Mouse (Mus musculus) spleen, adult 2 months (tissue): ENCODE measurements around the gene Rab40c. TPM values are rescaled to one million over a fixed set of nuclear protein-coding genes. Genes with fewer than 3 reads are reported as not detected.

Experiments used
- DNase-seq, 2 experiments: peaks; one replicate each; pipeline versions ENCODE4 v3.0.0 to v3.0.0-alpha.2; 2012 to 2021; ENCODE audit warnings: low spot score in 2 of 2, low read depth in 1 of 2
- H3K27ac ChIP-seq: fragments of 200-500 bp; 2 replicates; pipeline ENCODE4 v1.5.1; 2012; ENCODE audit warnings: low read length, inconsistent platforms; ENCODE audit not compliant: insufficient read depth
- H3K27me3 ChIP-seq: fragments of 200-500 bp; 2 replicates; pipeline ENCODE4 v1.6.1; 2012; ENCODE audit warnings: mild to moderate bottlenecking, moderate library complexity, low read length, inconsistent platforms; ENCODE audit not compliant: control insufficient read depth, insufficient read depth
- H3K36me3 ChIP-seq: fragments of 200-500 bp; 2 replicates; pipeline ENCODE4 v1.6.1; 2012; ENCODE audit warnings: mild to moderate bottlenecking, low read length, inconsistent platforms; ENCODE audit not compliant: control insufficient read depth, insufficient read depth
- H3K4me1 ChIP-seq: fragments of 200-500 bp; 2 replicates; pipeline ENCODE4 v1.6.1; 2011; ENCODE audit warnings: inconsistent platforms; ENCODE audit not compliant: control insufficient read depth, insufficient read depth, insufficient read length
- H3K4me3 ChIP-seq: fragments of 200-500 bp; 2 replicates; pipeline ENCODE4 v1.5.1; 2011; ENCODE audit warnings: mild to moderate bottlenecking, inconsistent platforms; ENCODE audit not compliant: insufficient read depth, insufficient read length; ENCODE audit errors: extremely low read depth
- CTCF ChIP-seq: fragments of 200-500 bp; IDR thresholded peaks from 2 replicates; pipeline ENCODE4 v1.5.1; 2011; ENCODE audit warnings: mild to moderate bottlenecking, inconsistent platforms; ENCODE audit not compliant: insufficient read depth, insufficient read length, insufficient replicate concordance; ENCODE audit errors: extremely low read depth
- POLR2A ChIP-seq: fragments of 200-500 bp; IDR thresholded peaks from 2 replicates; pipeline ENCODE4 v1.6.1; 2011; ENCODE audit warnings: low read depth, low read length, inconsistent platforms
- WGBS: fragments of 180-500 bp; shearing (Covaris S2); methylation state at CpG from one replicate; pipeline ENCODE4 v1.1.7; 2018; 5-methylcytosine and 5-hydroxymethylcytosine counted together
- polyA plus RNA-seq: library from polyadenylated mRNA; depleted of rRNA; stranded (reverse); fragments of >200 nt; gene quantifications from 2 replicates; pipeline ENCODE4 v1.2.3, GENCODE M21; 2012

Gene Rab40c
- polyA plus RNA-seq, 1 experiment, result 31.6 TPM

DNA sequence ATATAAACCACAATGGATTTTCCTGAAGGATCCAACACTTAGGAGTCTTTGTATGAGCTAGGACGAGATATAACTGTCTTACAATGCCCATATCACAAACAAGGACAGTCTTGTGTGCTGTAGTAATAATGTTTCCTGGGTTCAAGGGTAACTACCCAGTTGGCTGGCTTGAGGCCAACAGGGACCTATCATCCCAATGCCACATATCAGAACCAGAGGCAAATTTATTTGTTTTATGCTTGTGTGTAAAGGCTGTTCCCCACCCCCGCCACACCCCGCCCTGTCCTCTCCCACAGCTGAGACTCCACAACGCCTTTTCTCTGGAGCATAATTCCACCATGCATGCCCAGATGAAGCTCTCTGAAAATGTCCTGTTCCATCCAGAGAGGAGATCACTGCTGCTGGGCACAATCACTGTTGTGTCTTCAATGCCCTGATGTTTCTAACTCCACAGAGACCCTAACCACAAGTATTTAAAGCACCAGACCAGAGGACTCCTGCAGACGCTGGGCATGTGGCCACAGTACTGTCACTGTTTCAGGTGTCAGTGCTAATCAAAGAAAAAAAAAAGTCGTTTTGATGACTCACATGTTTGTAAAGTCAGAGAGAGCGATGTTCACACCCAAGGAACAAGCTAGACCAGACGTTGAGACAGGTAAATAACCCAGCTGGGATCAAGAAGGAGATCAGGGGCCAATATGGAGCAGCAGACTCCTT lies 2.4 kb downstream of the Rab40c start:
- WGBS, result 78% methylated on average over 8 of the region's 8 CpGs

GRCm38 (mm10) chr17:25914295-25914694 lies 5.2 kb downstream of the Rab40c start:
- H3K27me3 ChIP-seq, result no peaks in the 10 kb centered on the region
- H3K4me3 ChIP-seq, result no peak overlapping the region
- 68% methylated on average over 4 of the region's 4 CpGs for WGBS
- H3K36me3 ChIP-seq, result no peaks in the 10 kb centered on the region
- DNase-seq, result no peak
- H3K27ac ChIP-seq, result no peak overlapping the region
- H3K4me1 ChIP-seq, result peaks cover 21% of the 10 kb centered on the region; the same call in 1 of the 2 replicates
- TF ChIP-seq POLR2A (no peak), CTCF (no peak)

More for the DNA sequence above, 2.4 kb downstream of the Rab40c start:
- H3K36me3 ChIP-seq, result no peaks in the 10 kb centered on the region
- peaks cover 21% of the 10 kb centered on the region; the same call in 1 of the 2 replicates for H3K4me1 ChIP-seq
- no peaks in the 10 kb centered on the region for H3K27me3 ChIP-seq
- no peak for DNase-seq
- TF ChIP-seq POLR2A (no peak), CTCF (no peak)
- H3K4me3 ChIP-seq, result no peak overlapping the region
- H3K27ac ChIP-seq, result no peak overlapping the region

GRCm38 (mm10) chr17:25913877-25914275 lies 5.7 kb downstream of the Rab40c start:
- no peaks in the 10 kb centered on the region for H3K27me3 ChIP-seq
- no peaks in the 10 kb centered on the region for H3K36me3 ChIP-seq
- no peak for DNase-seq
- 8% methylated on average over 1 of the region's 1 CpGs for WGBS
- TF ChIP-seq CTCF (no peak), POLR2A (no peak)
- peaks cover 21% of the 10 kb centered on the region; the same call in 1 of the 2 replicates for H3K4me1 ChIP-seq
- no peak overlapping the region for H3K27ac ChIP-seq
- no peak overlapping the region for H3K4me3 ChIP-seq

GRCm38 (mm10) chr17:25913186-25913876 lies 6.2 kb downstream of the Rab40c start:
- WGBS, result 65% methylated on average over 14 of the region's 14 CpGs
- no peaks in the 10 kb centered on the region for H3K36me3 ChIP-seq
- H3K4me1 ChIP-seq, result peaks cover 16% of the 10 kb centered on the region; the same call in 1 of the 2 replicates
- no peaks in the 10 kb centered on the region for H3K27me3 ChIP-seq
- TF ChIP-seq POLR2A (no peak), CTCF (no peak)
- no peak for DNase-seq
- no peak overlapping the region for H3K27ac ChIP-seq
- H3K4me3 ChIP-seq, result no peak overlapping the region

DNA sequence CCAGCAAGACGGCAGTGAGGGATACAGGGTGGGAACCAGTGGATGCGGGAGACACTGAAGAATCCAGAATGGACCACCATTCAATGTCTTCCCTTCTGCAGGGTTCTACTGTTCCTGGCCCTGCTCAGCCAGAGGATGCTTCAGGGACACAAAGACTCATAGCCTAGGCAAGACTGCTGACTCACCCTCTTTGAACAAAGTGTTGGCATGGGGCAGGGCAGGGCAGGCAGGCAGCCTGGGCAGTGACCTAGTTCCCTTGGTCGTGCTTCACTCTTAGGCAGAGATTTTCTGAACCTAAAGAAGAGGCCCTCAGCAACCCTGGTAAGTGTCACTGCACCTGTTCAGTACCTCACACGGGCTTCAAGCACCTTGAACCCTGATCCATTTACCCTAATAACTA lies 7.7 kb downstream of the Rab40c start:
- Histone ChIP-seq H3K27me3 (no peaks in the 10 kb centered on the region), H3K36me3 (no peaks in the 10 kb centered on the region), H3K4me3 (no peak overlapping the region), H3K27ac (no peak overlapping the region), H3K4me1 (peaks cover 11% of the 10 kb centered on the region; the same call in 1 of the 2 replicates)
- TF ChIP-seq CTCF, result no peak
- TF ChIP-seq POLR2A, result no peak
- 82% methylated on average over 4 of the region's 4 CpGs for WGBS
- DNase-seq, result no peak

DNA sequence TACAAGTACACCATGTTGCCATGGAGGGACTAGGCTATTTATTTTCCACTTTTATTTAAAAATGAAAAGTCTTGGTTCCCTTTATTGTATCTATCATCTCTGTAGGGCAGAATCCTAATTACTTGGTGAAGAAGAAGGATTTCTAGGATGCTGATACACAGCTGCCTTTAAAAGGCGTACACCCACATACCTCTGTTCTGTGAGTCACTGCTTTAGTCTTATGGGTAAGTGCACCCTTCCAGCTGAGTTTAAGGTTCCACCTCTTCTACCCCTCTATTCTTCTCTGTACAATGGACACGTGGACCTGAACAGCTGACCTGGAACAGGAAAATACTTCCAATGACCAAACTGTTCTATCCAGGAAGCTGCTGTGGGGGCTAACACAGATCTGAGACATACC lies 11.9 kb downstream of the Rab40c start:
- Histone ChIP-seq H3K4me3 (no peak overlapping the region), H3K27ac (no peak overlapping the region), H3K27me3 (no peaks in the 10 kb centered on the region), H3K4me1 (no peaks in the 10 kb centered on the region; the same call in 1 of the 2 replicates), H3K36me3 (no peaks in the 10 kb centered on the region)
- 92% methylated on average over 2 of the region's 2 CpGs for WGBS
- TF ChIP-seq POLR2A, result no peak
- TF ChIP-seq CTCF, result no peak
- DNase-seq, result no peak
